In the genomic region with DNA sequence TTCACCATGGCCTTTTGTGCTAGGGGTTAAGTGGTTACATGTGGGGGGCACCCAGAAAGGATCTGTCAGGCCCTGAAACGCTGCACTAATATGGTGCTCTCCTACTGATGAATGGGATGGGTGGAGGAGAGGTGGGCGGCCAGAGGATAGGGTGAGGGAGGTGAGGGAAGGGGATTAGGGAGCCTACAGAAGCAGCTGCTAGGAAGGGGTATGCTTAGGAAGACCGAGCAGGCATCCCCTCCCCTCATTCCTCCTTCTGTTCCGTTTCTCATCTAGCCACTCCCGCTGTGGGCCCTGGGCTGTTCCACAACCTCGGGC, we compare ENCODE assay signal across 9 mouse cellular contexts. TPM values are rescaled to one million over a fixed set of nuclear protein-coding genes. Genes with fewer than 3 reads are reported as not detected.
A peak's percentile ranks its signal among the peaks of the same experiment; 100 is the strongest.
DNase-seq lines count a peak whose midpoint lies in the region; ATAC-seq lines count a peak whose summit lies in the region.
"Had no signal": no experiment of that assay in that cellular context is flagged by ENCODE, and none has a peak within 500 bp of the region (broad histone marks: within the 10 kb centered on the region; RNA-seq: fewer than 3 reads in every experiment).

No protein-coding gene starts in this region.

- WGBS in heart, embryonic 14.5 days, result 14% methylated on average over 6 of the region's 6 CpGs
- whole genome bisulfite sequencing in embryonic facial prominence, embryonic 11.5 days, result 13% methylated on average over 6 of the region's 6 CpGs
- 5% methylated on average over 6 of the region's 6 CpGs for WGBS in hindbrain, embryonic 13.5 days
- WGBS in midbrain, embryonic 13.5 days, result 0% methylated on average over 6 of the region's 6 CpGs

- DNase-seq in heart, postnatal 25 days (ENCODE audit: low spot score), result no peak
- no peak for DNase-seq in embryonic facial prominence, embryonic 11.5 days (ENCODE audit: low spot score)
- DNase-seq in retina, embryonic 14.5 days (ENCODE audit: low spot score), result no peak
- DNase-seq in adipocyte (ENCODE audit: low spot score), result no peak
- DNase-seq in gastrocnemius, postnatal 4 days (ENCODE audit: low spot score in 2 of 2), result no peak
- DNase-seq: B cell, adult 2 months had no signal

- no peak overlapping the region for H3K4me3 ChIP-seq in heart, embryonic 14.5 days (ENCODE audit: control insufficient read depth in 1 of 2, insufficient read depth in 1 of 2, low read depth in 1 of 2, low read length in 2 of 2)
- no peak overlapping the region for H3K4me3 ChIP-seq in embryonic facial prominence, embryonic 11.5 days (ENCODE audit: low read depth, low read length)
- H3K4me3 ChIP-seq in hindbrain, embryonic 13.5 days, result no peak overlapping the region
- no peak overlapping the region for H3K4me3 ChIP-seq in midbrain, embryonic 13.5 days (replicated peaks)

- no peak overlapping the region for H3K27ac ChIP-seq in heart, embryonic 14.5 days (replicated peaks in 1 of 2; ENCODE audit: control insufficient read depth in 1 of 2, insufficient read depth in 1 of 2, low read depth in 2 of 2, low read length in 2 of 2)
- H3K27ac ChIP-seq in embryonic facial prominence, embryonic 11.5 days (replicated peaks; ENCODE audit: low read depth, low read length), result no peak overlapping the region
- peak overlapping the region; percentile 35; the same call in 1 of the 2 replicates for H3K27ac ChIP-seq in hindbrain, embryonic 13.5 days
- H3K27ac ChIP-seq in midbrain, embryonic 13.5 days, result 0 out of 2 replicates have a peak overlapping the region, but pooled peaks have one; percentile 17

- peak overlapping the region; percentile 27 for H3K4me2 ChIP-seq in heart, embryonic 14.5 days (ENCODE audit: low read length)
- peak overlapping the region; percentile 36 for H3K4me2 ChIP-seq in embryonic facial prominence, embryonic 11.5 days (ENCODE audit: low read depth, low read length)
- H3K4me2 ChIP-seq in hindbrain, embryonic 13.5 days, result peak overlapping the region; percentile 38
- peak overlapping the region; percentile 42 for H3K4me2 ChIP-seq in midbrain, embryonic 13.5 days (replicated peaks)

- no peak for ATAC-seq in heart, embryonic 14.5 days (ENCODE audit: insufficient number of reproducible peaks, insufficient read depth, low FRiP score, low read depth)
- ATAC-seq in embryonic facial prominence, embryonic 11.5 days (replicated peaks; ENCODE audit: insufficient number of reproducible peaks, low FRiP score, low TSS enrichment, low read depth), result peak; percentile 66
- peak; percentile 63 for ATAC-seq in hindbrain, embryonic 13.5 days (ENCODE audit: low FRiP score)
- ATAC-seq in midbrain, embryonic 13.5 days, result peak; percentile 88; the same call in 1 of the 2 replicates

- H3K4me1 ChIP-seq in heart, embryonic 14.5 days (ENCODE audit: control insufficient read depth in 2 of 2, insufficient read depth in 2 of 2, low read length in 2 of 2), result peaks cover 6 to 10% of the 10 kb centered on the region in 2 experiments; a peak in 3 of 4 replicates
- H3K4me1 ChIP-seq in embryonic facial prominence, embryonic 11.5 days (ENCODE audit: control insufficient read depth, insufficient read depth, low read length), result no peaks in the 10 kb centered on the region
- H3K4me1 ChIP-seq in hindbrain, embryonic 13.5 days (replicated peaks), result peaks cover 13% of the 10 kb centered on the region
- H3K4me1 ChIP-seq in midbrain, embryonic 13.5 days (replicated peaks), result peaks cover 29% of the 10 kb centered on the region

- no peaks in the 10 kb centered on the region for H3K9me3 ChIP-seq in heart, embryonic 14.5 days (ENCODE audit: control insufficient read depth, low read length)
- H3K9me3 ChIP-seq in embryonic facial prominence, embryonic 11.5 days (replicated peaks; ENCODE audit: control insufficient read depth, low read length), result no peaks in the 10 kb centered on the region
- H3K9me3 ChIP-seq in hindbrain, embryonic 13.5 days, result no peaks in the 10 kb centered on the region
- H3K9me3 ChIP-seq in midbrain, embryonic 13.5 days, result no peaks in the 10 kb centered on the region

- H3K36me3 ChIP-seq in heart, embryonic 14.5 days (ENCODE audit: control insufficient read depth, insufficient read depth, low read length), result no peaks in the 10 kb centered on the region
- no peaks in the 10 kb centered on the region for H3K36me3 ChIP-seq in embryonic facial prominence, embryonic 11.5 days (replicated peaks; ENCODE audit: control insufficient read depth, insufficient read depth, low read depth, low read length)
- no peaks in the 10 kb centered on the region for H3K36me3 ChIP-seq in hindbrain, embryonic 13.5 days
- H3K36me3 ChIP-seq in midbrain, embryonic 13.5 days, result no peaks in the 10 kb centered on the region

- no peak overlapping the region for H3K9ac ChIP-seq in heart, embryonic 14.5 days (ENCODE audit: low read length)
- peak overlapping the region; percentile 28; the same call in 1 of the 2 replicates for H3K9ac ChIP-seq in embryonic facial prominence, embryonic 11.5 days (replicated peaks; ENCODE audit: low read length)
- H3K9ac ChIP-seq in hindbrain, embryonic 13.5 days, result no peak overlapping the region
- no peak overlapping the region for H3K9ac ChIP-seq in midbrain, embryonic 13.5 days (replicated peaks)

- no peaks in the 10 kb centered on the region; the same call in 1 of the 2 replicates for H3K27me3 ChIP-seq in heart, embryonic 14.5 days (ENCODE audit: control insufficient read depth, insufficient read depth, low read length)
- H3K27me3 ChIP-seq in embryonic facial prominence, embryonic 11.5 days (ENCODE audit: control insufficient read depth, insufficient read depth, low read length), result no peaks in the 10 kb centered on the region
- peaks cover 78% of the 10 kb centered on the region for H3K27me3 ChIP-seq in hindbrain, embryonic 13.5 days
- H3K27me3 ChIP-seq in midbrain, embryonic 13.5 days, result peaks cover 84% of the 10 kb centered on the region

- intact Hi-C loops in heart, postnatal 25 days (cut with DNase I), result no loop called here

RNA-seq across cellular contexts. Expression of gene 5730409E04Rik, which starts 7.2 kb away (rescaled TPM):
- 1.9 and 2.7 TPM in 2 replicates for polyA plus RNA-seq in heart, embryonic 14.5 days (2014; fragmentation: Nextera tagmentation; extraction: Ambion mirVana)
- 10 to 100 TPM in 1 of 2 experiments, 1 to 10 TPM in 1; 9.9 to 11.3 TPM for total RNA-seq in heart, postnatal 25 days (2021)
- 1.4 and 1.8 TPM in 2 replicates for polyA plus RNA-seq in embryonic facial prominence, embryonic 11.5 days (2014; fragmentation: Nextera tagmentation; extraction: Ambion mirVana)
- polyA plus RNA-seq in hindbrain, embryonic 13.5 days (2015; fragmentation: Nextera tagmentation; extraction: Ambion mirVana), result 7.9 and 9.2 TPM in 2 replicates
- 5.4 and 5.8 TPM in 2 replicates for polyA plus RNA-seq in midbrain, embryonic 13.5 days (2015; fragmentation: Nextera tagmentation; extraction: Ambion mirVana)
- total RNA-seq in gastrocnemius, postnatal 4 days (2021), result 10 to 100 TPM; 12.4 to 13.0 TPM

RNA-seq across cellular contexts. Expression of gene Clspn, which starts 45.7 kb away (rescaled TPM):
- 21.2 and 22.3 TPM in 2 replicates for polyA plus RNA-seq in heart, embryonic 14.5 days (2014; fragmentation: Nextera tagmentation; extraction: Ambion mirVana)
- total RNA-seq in heart, postnatal 25 days (2021), result 1 to 10 TPM in 1 of 2 experiments, under 1 TPM in 1; 0.64 to 1.1 TPM
- 51.6 and 54.4 TPM in 2 replicates for polyA plus RNA-seq in embryonic facial prominence, embryonic 11.5 days (2014; fragmentation: Nextera tagmentation; extraction: Ambion mirVana)
- 8.7 and 9.0 TPM in 2 replicates for polyA plus RNA-seq in hindbrain, embryonic 13.5 days (2015; fragmentation: Nextera tagmentation; extraction: Ambion mirVana)
- 17.0 and 17.2 TPM in 2 replicates for polyA plus RNA-seq in midbrain, embryonic 13.5 days (2015; fragmentation: Nextera tagmentation; extraction: Ambion mirVana)
- total RNA-seq in gastrocnemius, postnatal 4 days (2021), result 10 to 100 TPM; 12.0 to 12.9 TPM

Comparison
In these comparisons a context has a peak if more than half of its experiments do, and no peak if none do; other contexts are left out.
1. H3K27ac ChIP-seq: peak in hindbrain, embryonic 13.5 days (single experiment) and midbrain, embryonic 13.5 days (single experiment); none in heart, embryonic 14.5 days (0 of 2) and embryonic facial prominence, embryonic 11.5 days (single experiment).
2. Peak in every context shown above with its lines, with median percentiles within 50 percentile points of each other: H3K4me2 ChIP-seq.